Mouse (Mus musculus) heart, adult 18-20 months (tissue): ENCODE data around the gene Hspg2. TPM values are rescaled to one million over a fixed set of nuclear protein-coding genes. Genes with fewer than 3 reads are reported as not detected.

ENCODE experiments used
- microRNA-seq, 2 experiments: library from miRNA; unstranded; fragments of <30 nt; microRNA quantifications; one replicate each; pipeline ENCODE4 v1.2.0; 2022
- total RNA-seq, 2 experiments: library from RNA; stranded (reverse); gene quantifications; 2 replicates each; pipeline ENCODE4 v1.2.3; 2021

Hspg2 gene
- total RNA-seq, 2 experiments from 2014 or later = 153 to 170 TPM

Small RNA genes lying within 50 kb of the gene (microRNA-seq; reads per million reads assigned to microRNA genes)
- gene Mir7018 = 1.1 to 2.4 reads per million in 2 experiments

Other genes with a start within 250 kb of the Hspg2 start
- gene Wnt4, start 191.3 kb upstream of the Hspg2 start, total RNA-seq = under 1 TPM; 0.28 to 0.32 TPM
- gene Cdc42, start 111.0 kb upstream of the Hspg2 start, total RNA-seq = 100 to 1,000 TPM; 143 to 147 TPM
- not detected for gene Cela3a, start 59.0 kb upstream of the Hspg2 start, total RNA-seq
- gene Cela3b, start 38.2 kb upstream of the Hspg2 start, total RNA-seq = not detected
- not detected for gene 1700013G24Rik, start 15.5 kb upstream of the Hspg2 start, total RNA-seq
- gene Ldlrad2, start 105.8 kb downstream of the Hspg2 start, total RNA-seq = not detected
- gene Usp48, start 125.0 kb downstream of the Hspg2 start, total RNA-seq = 10 to 100 TPM; 25.4 to 35.2 TPM
- 10 to 100 TPM; 14.2 to 14.8 TPM for gene Rap1gap, start 196.0 kb downstream of the Hspg2 start, total RNA-seq